15 mouse cellular contexts compared by ENCODE assay signal in genomic region chr5:115585616-115586015, GRCm38 (mm10).
"Had no signal": no experiment of that assay in that cellular context is flagged by ENCODE, and none has a peak within 500 bp of the region (broad histone marks: within the 10 kb centered on the region; RNA-seq: fewer than 3 reads in every experiment).

No protein-coding gene starts in this region.

- DNase-seq: lung, postnatal 14 days; right cerebral cortex, postnatal 25 days; thymus, postnatal 4 days had no signal

- ATAC-seq: hindbrain, embryonic 16.5 days; inflammation-experienced regulatory T-cells, adult 6 months; intestine, postnatal 0 days had no signal

- H3K4me3 ChIP-seq: left cerebral cortex, adult 2 months; limb, embryonic 10.5 days; liver, embryonic 15.5 days; lung, embryonic 15.5 days; megakaryocyte, embryonic 14.5 days; midbrain, embryonic 12.5 days; myocyte; neural tube, embryonic 15.5 days had no signal

- H3K4me2 ChIP-seq: liver, embryonic 15.5 days; lung, embryonic 15.5 days; midbrain, embryonic 12.5 days; neural tube, embryonic 15.5 days had no signal

- H3K27me3 ChIP-seq: liver, embryonic 15.5 days; lung, embryonic 15.5 days; megakaryocyte, embryonic 14.5 days; midbrain, embryonic 12.5 days; neural tube, embryonic 15.5 days had no signal

- H3K9ac ChIP-seq: liver, embryonic 15.5 days; lung, embryonic 15.5 days; midbrain, embryonic 12.5 days; neural tube, embryonic 15.5 days had no signal

- H3K4me1 ChIP-seq: limb, embryonic 10.5 days; liver, embryonic 15.5 days; lung, embryonic 15.5 days; midbrain, embryonic 12.5 days; neural tube, embryonic 15.5 days had no signal

- H3K9me3 ChIP-seq: limb, embryonic 10.5 days; liver, embryonic 15.5 days had no signal

- H3K27ac ChIP-seq: left cerebral cortex, adult 2 months; limb, embryonic 10.5 days; liver, embryonic 15.5 days; lung, embryonic 15.5 days; macrophage; midbrain, embryonic 12.5 days; neural tube, embryonic 15.5 days had no signal
